Mouse (Mus musculus): Measurements from ENCODE around the gene Rgp1. TPM values are rescaled to one million over a fixed set of nuclear protein-coding genes. Genes with fewer than 3 reads are reported as not detected.

The Rgp1 gene
- total RNA-seq, 2 experiments from 2014 or later = 20.0 to 24.3 TPM

DNA sequence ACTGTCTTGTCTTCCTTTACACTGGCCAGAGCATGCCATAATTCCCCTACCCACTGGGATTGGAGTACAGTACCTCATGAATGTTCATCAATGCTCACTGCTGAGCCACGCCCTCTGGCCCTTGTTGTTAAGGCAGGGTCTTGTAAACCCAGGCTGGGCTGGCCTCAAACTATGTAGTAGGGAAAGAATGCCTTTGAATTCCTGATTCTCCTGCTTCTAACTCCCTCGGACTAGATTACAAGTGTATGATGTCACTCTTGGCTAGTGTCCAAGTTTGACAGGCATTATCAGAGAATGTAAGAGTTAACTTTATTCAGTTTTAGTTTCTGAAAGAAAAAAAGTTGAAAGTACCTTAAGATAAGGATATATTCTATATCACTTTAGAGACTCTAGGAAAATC is 14.3 kb upstream of the Rgp1 start:
- intact Hi-C loops (cut with DNase I) = loop anchor here (5.0 kb wide), 1 partner anchor 93 kb away; the partner anchor contains the start of gene Hint2
- H3K4me3 ChIP-seq = peak overlapping the region; percentile 83; the same call in 1 of the 2 replicates
- TF ChIP-seq CTCF (IDR thresholded peaks at IDR 0.05) = no peak
- 0 out of 2 replicates have a peak overlapping the region, but pooled peaks have one; percentile 20 for H3K27ac ChIP-seq
- no peak for DNase-seq

DNA sequence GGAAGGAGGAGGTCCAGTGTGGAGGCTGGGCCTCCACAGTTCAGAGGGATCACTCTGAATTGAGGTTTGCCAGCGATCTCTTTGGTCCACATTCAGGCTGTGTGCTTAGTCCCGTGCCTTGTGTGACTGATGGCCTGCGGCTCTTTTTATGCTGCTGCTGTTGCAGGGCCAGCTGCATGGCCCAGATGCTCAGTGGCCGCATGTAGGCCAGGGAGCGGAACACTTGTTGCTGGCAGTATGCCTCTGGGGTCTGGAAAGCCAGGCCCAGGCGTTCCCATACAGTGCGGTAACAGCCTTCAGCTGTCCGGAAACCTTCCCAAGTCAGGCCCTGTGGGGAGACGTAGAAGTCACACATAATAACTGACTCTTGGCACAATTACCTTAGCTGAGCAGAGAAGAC is 11.4 kb upstream of the Rgp1 start:
- intact Hi-C loops (cut with DNase I) = no loop called here
- no peak for DNase-seq
- H3K27ac ChIP-seq = no peak overlapping the region
- TF ChIP-seq CTCF (IDR thresholded peaks at IDR 0.05) = no peak
- H3K4me3 ChIP-seq = no peak overlapping the region

DNA sequence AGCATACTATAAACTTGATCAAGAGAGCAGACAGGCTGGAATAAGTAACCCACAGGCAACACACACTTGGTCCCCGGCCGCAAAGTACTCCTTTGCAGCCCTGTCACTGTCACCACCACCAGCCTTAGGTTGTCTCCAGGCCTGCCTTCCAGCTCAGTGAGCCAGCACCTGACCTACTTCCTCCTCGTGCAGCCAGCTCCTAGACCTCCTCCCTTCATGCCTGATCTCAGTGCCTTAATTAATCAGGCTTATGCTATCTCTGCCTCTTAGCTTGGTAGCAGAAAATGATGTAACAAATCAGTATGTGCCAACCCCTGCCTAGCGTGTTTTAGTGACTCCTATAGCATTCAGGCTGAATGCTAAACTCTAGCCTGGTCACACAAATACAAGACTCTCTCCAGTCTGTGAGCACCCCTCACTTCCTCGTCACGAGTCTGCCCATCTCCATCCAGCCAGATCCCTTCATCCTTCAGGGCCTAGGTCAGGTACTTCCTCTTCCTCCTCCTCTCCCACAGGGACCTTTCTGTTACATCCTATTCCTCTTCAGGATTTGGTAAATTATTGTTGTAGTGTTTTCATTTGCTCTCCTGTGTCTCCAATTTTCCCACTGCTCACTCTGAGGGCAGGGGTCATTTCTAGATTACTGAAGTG is 7.0 kb upstream of the Rgp1 start:
- intact Hi-C loops (cut with DNase I) = no loop called here

DNA sequence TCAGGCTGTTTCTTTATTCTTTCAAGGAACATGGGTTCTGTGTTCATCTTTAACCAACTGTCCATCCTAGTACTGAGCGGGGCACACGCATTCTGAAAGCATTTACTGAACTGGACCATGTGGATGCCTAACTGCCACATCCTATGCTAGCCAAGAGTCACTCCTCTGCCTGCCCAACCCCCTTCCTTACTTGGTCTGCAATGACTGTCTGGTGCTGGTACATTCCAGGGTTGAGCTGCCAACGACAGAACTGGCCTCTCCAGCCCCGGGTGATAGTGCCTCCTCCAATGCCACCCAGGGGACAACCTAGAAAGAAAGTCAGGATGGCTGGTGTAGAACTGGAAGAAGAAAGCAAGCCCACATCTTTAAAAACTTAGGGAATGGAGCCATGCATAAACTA is 5.0 kb upstream of the Rgp1 start:
- intact Hi-C loops (cut with DNase I) = no loop called here

More for the DNA sequence above, 7.0 kb upstream of the Rgp1 start:
- TF ChIP-seq CTCF (IDR thresholded peaks at IDR 0.05) = no peak
- no peak overlapping the region for H3K4me3 ChIP-seq
- H3K27ac ChIP-seq = no peak overlapping the region
- no peak for DNase-seq

DNA sequence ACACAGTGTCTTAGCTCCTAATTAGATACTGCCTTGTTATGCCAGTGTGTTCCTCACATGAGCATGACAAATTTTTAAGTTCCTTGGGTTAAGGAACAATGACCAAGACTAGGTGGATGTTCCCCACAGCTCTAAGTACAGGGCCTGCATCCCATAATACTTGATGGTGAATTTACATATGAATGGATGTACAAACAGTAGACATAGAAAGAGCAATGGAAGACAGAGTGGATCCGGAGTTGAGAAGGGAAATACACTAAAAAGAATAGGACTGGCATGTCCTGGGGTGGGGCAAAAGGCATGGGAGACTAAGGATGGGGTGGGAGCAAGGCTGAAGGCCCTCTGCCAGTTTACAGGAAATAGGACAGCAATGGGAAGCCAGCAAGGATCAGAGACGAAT is 3.2 kb upstream of the Rgp1 start:
- TF ChIP-seq CTCF (IDR thresholded peaks at IDR 0.05) = no peak
- intact Hi-C loops (cut with DNase I) = loop anchor here (5.0 kb wide), 2 partner anchors 92 to 133 kb away; partner anchors contain the start of genes Fam221b, Tesk1 and Tmem8b
- H3K27ac ChIP-seq = no peak overlapping the region
- no peak overlapping the region for H3K4me3 ChIP-seq
- DNase-seq = no peak

More for the DNA sequence above, 5.0 kb upstream of the Rgp1 start:
- Histone ChIP-seq H3K27ac (no peak overlapping the region), H3K4me3 (no peak overlapping the region)
- no peak for TF ChIP-seq CTCF (IDR thresholded peaks at IDR 0.05)
- DNase-seq = no peak

DNA sequence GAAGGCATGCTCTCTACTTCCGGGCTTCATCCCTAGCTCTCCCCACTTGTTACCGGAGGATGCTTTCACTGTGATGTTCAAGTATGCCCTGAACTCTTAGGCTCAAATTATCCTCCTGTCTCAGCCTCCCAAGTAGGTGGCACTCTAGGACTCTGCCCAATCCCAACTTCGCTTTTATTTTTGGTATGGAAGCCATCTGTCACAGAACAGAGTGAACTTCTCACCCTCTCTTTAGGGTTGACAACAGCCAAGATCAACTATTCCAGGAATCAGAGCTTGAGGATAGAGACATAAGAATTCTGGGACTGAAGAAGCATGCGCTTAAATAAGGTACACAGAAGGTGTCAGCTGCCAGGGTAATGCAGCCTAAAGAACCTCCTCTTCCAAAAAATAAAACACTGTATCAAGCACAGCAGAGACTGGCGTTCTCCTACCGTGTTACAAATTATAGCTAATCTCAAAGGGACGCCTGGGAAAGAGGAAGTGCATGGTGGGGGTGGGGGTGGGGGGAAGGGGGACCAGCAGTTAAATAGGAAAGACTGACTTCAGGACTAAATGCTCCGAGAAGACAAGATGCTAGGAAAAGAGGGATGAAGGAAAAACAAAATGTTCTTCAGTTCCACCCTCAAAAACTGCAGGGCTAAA is 1.2 kb upstream of the Rgp1 start:
- no peak for TF ChIP-seq CTCF (IDR thresholded peaks at IDR 0.05)
- Histone ChIP-seq H3K4me3 (peak overlapping the region; percentile 96), H3K27ac (peak overlapping the region; percentile 98)
- intact Hi-C loops (cut with DNase I) = loop anchor here (5.0 kb wide), 2 partner anchors 90 to 135 kb away; partner anchors contain the start of genes Fam221b, Tesk1 and Tmem8b
- DNase-seq = no peak

DNA sequence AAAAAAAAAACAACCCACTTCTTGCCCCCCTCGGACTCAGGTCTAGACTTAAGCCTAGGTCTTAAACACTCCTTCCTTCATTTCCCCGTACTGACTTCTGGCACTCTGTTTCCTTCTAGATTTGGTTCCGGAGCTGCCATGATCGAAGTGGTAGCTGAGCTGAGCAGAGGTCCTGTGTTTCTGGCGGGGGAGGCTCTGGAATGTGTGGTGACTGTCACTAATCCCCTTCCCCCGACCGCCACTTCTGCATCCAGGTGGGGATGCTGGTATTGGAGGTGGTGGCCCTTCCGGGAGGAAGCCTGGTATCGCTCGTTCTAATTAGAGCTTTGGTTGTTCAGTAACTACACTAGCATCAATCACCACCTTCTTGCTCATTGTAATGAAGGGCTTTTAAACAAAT is 741 bp downstream of the Rgp1 start:
- H3K4me3 ChIP-seq = peak overlapping the region; percentile 96
- intact Hi-C loops (cut with DNase I) = loop anchor here (2.0 to 5.0 kb wide), 3 partner anchors 16 to 137 kb away; partner anchors contain the start of genes Creb3, Fam221b, Tesk1 and Tln1
- no peak for TF ChIP-seq CTCF (IDR thresholded peaks at IDR 0.05)
- DNase-seq = no peak
- peak overlapping the region; percentile 98 for H3K27ac ChIP-seq

DNA sequence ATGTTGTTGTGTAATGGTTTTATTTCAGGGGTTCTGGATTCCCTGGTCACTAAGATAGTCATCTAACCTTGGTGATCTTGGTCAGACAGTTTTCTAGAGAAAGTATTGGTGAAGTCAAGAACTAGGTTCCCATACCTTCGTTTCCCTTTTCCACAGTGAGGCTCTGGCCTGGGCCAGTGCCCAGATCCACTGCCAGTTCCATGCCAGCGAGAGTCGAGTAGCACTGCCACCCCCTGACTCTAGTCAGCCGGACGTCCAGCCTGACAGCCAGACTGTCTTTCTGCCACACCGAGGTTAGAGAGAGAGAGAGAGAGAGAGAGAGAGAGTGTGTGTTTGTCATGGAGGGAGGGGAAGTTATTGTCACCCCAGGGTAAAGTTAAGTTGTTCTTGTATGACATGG is 1.2 kb downstream of the Rgp1 start:
- DNase-seq = no peak
- TF ChIP-seq CTCF (IDR thresholded peaks at IDR 0.05) = no peak
- H3K4me3 ChIP-seq = peak overlapping the region; percentile 96
- intact Hi-C loops (cut with DNase I) = loop anchor here (2.0 to 5.0 kb wide), 3 partner anchors 17 to 137 kb away; partner anchors contain the start of genes Creb3, Fam221b, Tesk1 and Tln1
- no peak overlapping the region; the same call in 1 of the 2 replicates for H3K27ac ChIP-seq

DNA sequence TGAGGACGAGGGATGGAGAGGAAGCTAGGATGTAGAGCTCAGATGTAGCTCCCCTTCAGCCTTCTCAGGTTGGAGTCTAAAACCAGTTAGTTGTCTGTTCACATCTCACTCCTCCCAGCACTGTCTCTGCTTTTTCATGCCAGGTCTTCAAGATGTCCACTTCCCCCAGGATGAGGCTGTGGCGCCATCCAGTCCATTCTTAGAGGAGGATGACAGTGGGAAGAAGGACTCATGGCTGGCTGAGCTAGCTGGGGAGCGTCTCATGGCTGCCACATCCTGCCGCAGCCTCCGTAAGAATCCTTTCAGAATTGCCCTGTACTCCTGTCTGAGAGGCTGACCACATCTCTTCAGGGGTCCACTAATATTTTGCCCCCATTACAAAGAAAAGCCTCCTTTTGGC is 2.2 kb downstream of the Rgp1 start:
- TF ChIP-seq CTCF (IDR thresholded peaks at IDR 0.05) = no peak
- no peak overlapping the region for H3K27ac ChIP-seq
- DNase-seq = no peak
- intact Hi-C loops (cut with DNase I) = no loop called here
- H3K4me3 ChIP-seq = no peak overlapping the region

DNA sequence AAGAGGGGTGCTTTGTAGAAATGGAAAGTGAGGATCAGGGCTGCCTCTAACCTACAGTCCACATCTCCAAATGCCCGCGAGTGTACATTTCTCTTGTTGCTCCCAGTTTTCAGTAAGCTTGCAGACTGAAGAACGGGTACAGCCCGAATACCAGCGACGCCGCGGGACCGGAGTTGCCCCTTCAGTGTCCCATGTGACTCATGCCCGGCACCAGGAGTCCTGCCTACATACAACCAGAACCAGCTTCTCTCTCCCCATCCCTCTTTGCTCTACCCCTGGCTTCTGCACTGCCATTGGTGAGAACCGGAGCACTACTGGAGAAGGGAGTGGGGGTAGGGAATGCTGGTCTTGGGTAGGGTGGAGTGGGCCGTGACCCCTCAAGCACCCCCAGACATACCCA is 2.9 kb downstream of the Rgp1 start:
- no peak for TF ChIP-seq CTCF (IDR thresholded peaks at IDR 0.05)
- Histone ChIP-seq H3K27ac (no peak overlapping the region), H3K4me3 (no peak overlapping the region)
- intact Hi-C loops (cut with DNase I) = no loop called here
- no peak for DNase-seq

DNA sequence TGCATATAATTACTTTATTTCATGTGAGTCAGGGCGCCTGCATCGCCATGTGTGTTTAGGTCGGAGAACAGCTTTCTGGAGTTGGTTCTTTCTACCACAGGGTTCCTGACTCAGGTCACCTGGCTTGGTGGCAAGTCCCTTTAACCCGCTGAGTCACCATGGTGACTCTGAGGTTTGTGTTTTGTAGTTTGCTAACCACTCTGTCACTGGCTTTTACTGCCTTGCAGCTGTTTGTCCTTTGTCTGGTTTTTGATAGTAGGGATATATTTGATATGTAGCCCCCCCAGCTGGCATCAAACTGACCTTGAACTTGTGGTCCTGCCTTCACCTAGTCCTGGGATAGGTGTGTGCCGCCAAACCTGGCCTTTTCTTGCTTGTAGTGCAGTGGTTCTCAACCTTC is 3.7 kb downstream of the Rgp1 start:
- H3K4me3 ChIP-seq = no peak overlapping the region
- no peak for DNase-seq
- no peak for TF ChIP-seq CTCF (IDR thresholded peaks at IDR 0.05)
- no peak overlapping the region for H3K27ac ChIP-seq
- intact Hi-C loops (cut with DNase I) = no loop called here

DNA sequence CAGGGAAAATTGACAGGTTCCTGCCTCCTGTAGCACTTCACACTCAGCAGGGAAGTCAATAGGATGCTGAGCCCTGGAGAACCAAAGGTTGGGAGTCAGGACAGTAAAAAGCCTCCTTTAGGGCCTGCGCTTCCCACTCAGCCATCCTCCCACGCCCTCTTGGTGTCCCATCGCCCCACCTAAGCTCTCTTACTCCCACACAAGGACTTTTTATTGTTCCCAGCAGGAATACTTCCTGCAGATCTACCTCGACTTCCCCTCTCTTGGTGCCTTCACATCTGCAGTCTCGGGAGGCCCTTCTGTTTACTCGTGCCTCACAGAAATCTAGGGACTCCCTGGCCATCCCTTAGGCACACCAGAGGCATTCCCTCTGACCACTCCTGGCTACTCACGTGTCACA is 4.9 kb downstream of the Rgp1 start:
- intact Hi-C loops (cut with DNase I) = no loop called here
- Histone ChIP-seq H3K4me3 (no peak overlapping the region), H3K27ac (peak overlapping the region; percentile 71)
- no peak for DNase-seq
- no peak for TF ChIP-seq CTCF (IDR thresholded peaks at IDR 0.05)

Data from gastrocnemius, adult 2 months (tissue).